Mouse (Mus musculus) olfactory bulb, adult 2 months (tissue): ENCODE data around the gene Ccdc85a.
"Not testable (repeated sequence)": the region's sequence is repeated elsewhere in the genome, so short reads cannot be mapped to it uniquely, and the experiment has no call there.

Experiments
- CTCF ChIP-seq: fragments of 200-500 bp; IDR thresholded peaks from 2 replicates; pipeline ENCODE4 v1.5.1; 2012; ENCODE audit warnings: low read depth, mild to moderate bottlenecking, low read length, moderate library complexity; ENCODE audit not compliant: insufficient read depth
- POLR2A ChIP-seq: fragments of 200-500 bp; IDR thresholded peaks from 2 replicates; pipeline ENCODE4 v1.6.1; 2012; ENCODE audit warnings: mild to moderate bottlenecking, low read depth, low read length, moderate library complexity; ENCODE audit not compliant: insufficient read depth

DNA sequence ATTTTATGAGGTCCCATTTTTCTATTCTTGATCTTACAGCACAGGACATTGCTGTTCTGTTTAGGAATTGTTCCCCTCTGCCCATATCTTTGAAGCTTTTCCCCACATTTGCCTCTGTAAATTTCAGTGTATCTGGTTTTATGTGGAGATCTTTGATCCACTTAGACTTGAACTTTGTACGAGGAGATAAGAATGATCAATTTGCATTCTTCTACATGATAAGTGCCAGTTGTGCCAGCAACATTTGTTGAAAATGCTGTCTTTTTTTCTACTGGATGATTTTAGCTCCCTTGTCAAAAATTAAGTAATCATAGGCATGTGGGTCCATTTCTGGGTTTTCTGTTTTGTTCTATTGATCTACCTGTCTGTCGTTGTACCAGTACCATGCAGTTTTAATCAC, 174.2 kb downstream of the Ccdc85a start:
- TF ChIP-seq POLR2A, CTCF: not testable (repeated sequence)
